Mouse (Mus musculus) CH12.LX (cell line): ENCODE data around the gene Akt3. TPM values are rescaled to one million over a fixed set of nuclear protein-coding genes. Genes with fewer than 3 reads are reported as not detected.

Source experiments
- DNase-seq: peaks from one replicate; pipeline ENCODE4 v3.0.0-alpha.2; 2013; ENCODE audit errors: extremely low read depth
- H3K27ac ChIP-seq: 2 replicates; pipeline ENCODE4 v1.5.1; 2012; ENCODE audit warnings: low read depth, mild to moderate bottlenecking, control low read depth, moderate library complexity; ENCODE audit not compliant: insufficient read depth
- H3K27me3 ChIP-seq: replicated peaks from 2 replicates; pipeline ENCODE3; 2012; ENCODE audit warnings: inconsistent platforms
- H3K36me3 ChIP-seq, 2 experiments: replicated peaks in 1 of 2; 2 replicates each; pipeline versions ENCODE3 to v1.6.1; 2012; ENCODE audit warnings: inconsistent platforms in 1 of 2, low read length in 1 of 2, mild to moderate bottlenecking in 1 of 2, mixed read lengths in 1 of 2, moderate library complexity in 1 of 2; ENCODE audit not compliant: control insufficient read depth in 1 of 2, insufficient read depth in 1 of 2
- H3K4me1 ChIP-seq, 2 experiments: 2 replicates each; pipeline ENCODE4 v1.6.1; 2012; ENCODE audit warnings: inconsistent platforms in 1 of 2, moderate library complexity in 1 of 2; ENCODE audit not compliant: insufficient read depth in 2 of 2, control insufficient read depth in 1 of 2
- H3K4me2 ChIP-seq: 2 replicates; pipeline ENCODE4 v1.6.1; 2012; ENCODE audit warnings: low read depth, mild to moderate bottlenecking, control low read depth; ENCODE audit not compliant: poor library complexity, insufficient read depth, severe bottlenecking
- H3K4me3 ChIP-seq, 3 experiments: fragments of 150-350 bp in 1 of 3; sonication (generic) in 1 of 3; replicated peaks in 1 of 3; 2 replicates each; pipeline versions ENCODE3 to v1.5.1; 2011 to 2012; ENCODE audit warnings: low read depth in 2 of 3, low read length in 2 of 3, mild to moderate bottlenecking in 2 of 3, moderate library complexity in 2 of 3, control low read depth in 1 of 3, improper control_type of control experiment in 1 of 3, inconsistent platforms in 1 of 3, mixed read lengths in 1 of 3; ENCODE audit not compliant: poor library complexity in 1 of 3
- H3K79me2 ChIP-seq: replicated peaks from 2 replicates; pipeline ENCODE4 v1.6.1; 2012; ENCODE audit warnings: mild to moderate bottlenecking, moderate library complexity; ENCODE audit not compliant: control insufficient read depth, poor library complexity, insufficient read depth, severe bottlenecking; ENCODE audit errors: extremely low read depth
- H3K9ac ChIP-seq: 2 replicates; pipeline ENCODE4 v1.6.1; 2012; ENCODE audit warnings: low read depth, mild to moderate bottlenecking, control low read depth, moderate library complexity; ENCODE audit not compliant: insufficient read depth
- H3K9me3 ChIP-seq: replicated peaks from 2 replicates; pipeline ENCODE3; 2012; ENCODE audit warnings: low read length, inconsistent platforms, mixed read lengths
- BHLHE40 ChIP-seq: IDR thresholded peaks from 2 replicates; pipeline ENCODE4 v1.6.1; 2011; ENCODE audit warnings: mild to moderate bottlenecking, low read depth, low read length, improper control_type of control experiment
- CHD1 ChIP-seq: IDR thresholded peaks from 2 replicates; pipeline ENCODE4 v1.6.1; 2012; ENCODE audit warnings: low read depth, low read length, improper control_type of control experiment, inconsistent platforms
- CHD2 ChIP-seq: IDR thresholded peaks from 2 replicates; pipeline ENCODE4 v1.6.1; 2011; ENCODE audit warnings: low read length, improper control_type of control experiment
- ELF1 ChIP-seq: IDR thresholded peaks from 2 replicates; pipeline ENCODE4 v1.6.1; 2014; ENCODE audit warnings: low read depth, mild to moderate bottlenecking, inconsistent platforms, low read length, improper control_type of control experiment
- EP300 ChIP-seq: IDR thresholded peaks from 2 replicates; pipeline ENCODE4 v1.6.1; 2011; ENCODE audit warnings: low read length, improper control_type of control experiment
- ETS1 ChIP-seq: conservative IDR thresholded peaks from 2 replicates; pipeline ENCODE4 v1.6.1; 2012; ENCODE audit warnings: low read depth, mild to moderate bottlenecking, inconsistent platforms, low read length, improper control_type of control experiment, moderate library complexity
- HCFC1 ChIP-seq: IDR thresholded peaks from 2 replicates; pipeline ENCODE4 v1.6.1; 2012; ENCODE audit warnings: low read depth, mild to moderate bottlenecking, inconsistent platforms, low read length, improper control_type of control experiment
- IRF4 ChIP-seq: IDR thresholded peaks from 2 replicates; pipeline ENCODE4 v1.6.1; 2014; ENCODE audit warnings: low read depth, mild to moderate bottlenecking, inconsistent platforms, low read length, improper control_type of control experiment
- JUN ChIP-seq: IDR thresholded peaks from 2 replicates; pipeline ENCODE4 v1.6.1; 2011; ENCODE audit warnings: low read depth, mild to moderate bottlenecking, low read length, improper control_type of control experiment, moderate library complexity; ENCODE audit not compliant: insufficient read depth
- JUND ChIP-seq: conservative IDR thresholded peaks from 2 replicates; pipeline ENCODE4 v1.6.1; 2011; ENCODE audit warnings: low read depth, low read length, improper control_type of control experiment
- KAT2A ChIP-seq: IDR thresholded peaks from 2 replicates; pipeline ENCODE4 v1.6.1; 2012; ENCODE audit warnings: low read length, improper control_type of control experiment, inconsistent platforms; ENCODE audit not compliant: insufficient replicate concordance
- MAZ ChIP-seq: IDR thresholded peaks from 2 replicates; pipeline ENCODE4 v1.6.1; 2012; ENCODE audit warnings: low read depth, mild to moderate bottlenecking, inconsistent platforms, low read length, improper control_type of control experiment, moderate library complexity
- MEF2A ChIP-seq: IDR thresholded peaks from 2 replicates; pipeline ENCODE4 v1.6.1; 2014; ENCODE audit warnings: low read depth, mild to moderate bottlenecking, inconsistent platforms, low read length, improper control_type of control experiment, borderline replicate concordance
- MXI1 ChIP-seq: IDR thresholded peaks from 2 replicates; pipeline ENCODE4 v1.6.1; 2011; ENCODE audit warnings: mild to moderate bottlenecking, low read depth, low read length, improper control_type of control experiment
- MYC ChIP-seq: IDR thresholded peaks from 2 replicates; pipeline ENCODE4 v1.6.1; 2011; ENCODE audit warnings: low read depth, mild to moderate bottlenecking, improper control_type of control experiment, low read length
- NELFE ChIP-seq: IDR thresholded peaks from 2 replicates; pipeline ENCODE4 v1.6.1; 2011; ENCODE audit warnings: low read depth, low read length, improper control_type of control experiment
- POLR2A ChIP-seq: IDR thresholded peaks from 2 replicates; pipeline ENCODE4 v1.6.1; 2011; ENCODE audit warnings: low read depth, mild to moderate bottlenecking, improper control_type of control experiment, low read length
- RAD21 ChIP-seq: IDR thresholded peaks from 2 replicates; pipeline ENCODE4 v1.6.1; 2011; ENCODE audit warnings: low read depth, mild to moderate bottlenecking, low read length, improper control_type of control experiment, moderate library complexity
- RCOR1 ChIP-seq: conservative IDR thresholded peaks from 2 replicates; pipeline ENCODE4 v1.6.1; 2012; ENCODE audit warnings: low read depth, mild to moderate bottlenecking, inconsistent platforms, low read length, improper control_type of control experiment
- SIN3A ChIP-seq: IDR thresholded peaks from 2 replicates; pipeline ENCODE4 v1.6.1; 2012; ENCODE audit warnings: low read length, improper control_type of control experiment, inconsistent platforms
- TBP ChIP-seq: conservative IDR thresholded peaks from 2 replicates; pipeline ENCODE4 v1.6.1; 2011; ENCODE audit warnings: low read depth, low read length, improper control_type of control experiment
- USF1 ChIP-seq: IDR thresholded peaks from 2 replicates; pipeline ENCODE4 v1.6.1; 2014; ENCODE audit warnings: low read depth, mild to moderate bottlenecking, inconsistent platforms, low read length, improper control_type of control experiment
- ZC3H11A ChIP-seq: IDR thresholded peaks from 2 replicates; pipeline ENCODE4 v1.6.1; 2012; ENCODE audit warnings: low read depth, mild to moderate bottlenecking, inconsistent platforms, low read length, improper control_type of control experiment
- ZMIZ1 ChIP-seq: IDR thresholded peaks from 2 replicates; pipeline ENCODE4 v1.6.1; 2012; ENCODE audit warnings: low read depth, mild to moderate bottlenecking, inconsistent platforms, low read length, improper control_type of control experiment
- ZNF384 ChIP-seq: IDR thresholded peaks from 2 replicates; pipeline ENCODE4 v1.6.1; 2012; ENCODE audit warnings: low read depth, low read length, improper control_type of control experiment, inconsistent platforms
- dilution Hi-C: fragments of 300-500 bp; cut with MboI; formaldehyde crosslinking; loops from 2 replicates; pipeline ENCODE4 v1.14.3; 2020; ENCODE audit warnings: low sequenced_read_pairs; ENCODE audit not compliant: extremely low pct_unique_long_range_greater_than_20kb, extremely low pct_ligation_motif_present
- in situ Hi-C: fragments of 300-500 bp; cut with MboI; formaldehyde crosslinking; loops from 3 replicates; pipeline ENCODE4 v1.14.3; 2019; ENCODE audit warnings: low sequenced_read_pairs, low pct_ligation_motif_present, low pct_unique_long_range_greater_than_20kb, mixed read lengths
- polyA plus RNA-seq: library from polyadenylated mRNA; unstranded; fragments of >175 nt; gene quantifications from 2 replicates; pipeline ENCODE4 v1.2.1, GENCODE M21; 2012; ENCODE audit warnings: low read depth; ENCODE audit not compliant: insufficient read length
- total RNA-seq, 2 experiments: library from RNA; depleted of rRNA; stranded (reverse); fragments of 300-350 nt in 1 of 2; fragments of >200 nt in 1 of 2; gene quantifications; 2 replicates each; pipeline ENCODE4 v1.2.3; 2012 to 2014

Akt3 gene
- total and polyA plus RNA-seq, 3 experiments, result 0.34 to 1.3 (median 0.82) TPM

- H3K9ac ChIP-seq, result no peak overlapping the region
- dilution Hi-C loops, result no loop called here
- no peaks in the 10 kb centered on the region for H3K27me3 ChIP-seq
- H3K9me3 ChIP-seq, result no peaks in the 10 kb centered on the region
- H3K79me2 ChIP-seq, result no peaks in the 10 kb centered on the region
- H3K4me3 ChIP-seq, result no peak overlapping the region
- no peak for DNase-seq
- H3K36me3 ChIP-seq, result no peaks in the 10 kb centered on the region
- in situ Hi-C loops, result no loop called here
- H3K4me1 ChIP-seq, result no peaks in the 10 kb centered on the region
- H3K27ac ChIP-seq, result no peak overlapping the region
- H3K4me2 ChIP-seq, result no peak overlapping the region
- TF ChIP-seq ETS1, result no peak
- no peak for TF ChIP-seq POLR2A
- no peak for TF ChIP-seq RCOR1
- TF ChIP-seq ZNF384, result no peak
- TF ChIP-seq MXI1, result no peak
- TF ChIP-seq MEF2A, result no peak
- TF ChIP-seq KAT2A, result no peak
- TF ChIP-seq HCFC1, result no peak
- no peak for TF ChIP-seq JUN
- no peak for TF ChIP-seq CHD2
- TF ChIP-seq BHLHE40, result no peak
- TF ChIP-seq JUND, result no peak
Observed at GRCm38 (mm10) chr1:177236695-177237094, 21.3 kb downstream of the Akt3 start.

GRCm38 (mm10) chr1:177236249-177236648 lies 21.8 kb downstream of the Akt3 start:
- in situ Hi-C loops, result no loop called here
- Histone ChIP-seq H3K79me2 (no peaks in the 10 kb centered on the region), H3K27ac (no peak overlapping the region), H3K36me3 (no peaks in the 10 kb centered on the region), H3K4me3 (no peak overlapping the region), H3K9me3 (no peaks in the 10 kb centered on the region), H3K4me2 (no peak overlapping the region), H3K4me1 (no peaks in the 10 kb centered on the region), H3K9ac (no peak overlapping the region), H3K27me3 (no peaks in the 10 kb centered on the region)
- DNase-seq, result no peak
- dilution Hi-C loops, result no loop called here
- TF ChIP-seq HCFC1 (no peak), IRF4 (no peak), CHD1 (no peak), USF1 (no peak), SIN3A (no peak), EP300 (no peak), MAZ (no peak), RCOR1 (no peak), MYC (no peak), ETS1 (no peak), NELFE (no peak), ZC3H11A (no peak), MEF2A (no peak), MXI1 (no peak), POLR2A (no peak), RAD21 (no peak), ZMIZ1 (no peak), ELF1 (no peak), TBP (no peak)
